Mouse (Mus musculus): ENCODE measurements around the gene Arv1. TPM values are rescaled to one million over a fixed set of nuclear protein-coding genes. Genes with fewer than 3 reads are reported as not detected.
A peak's percentile ranks its signal among the peaks of the same experiment; 100 is the strongest.

Arv1 gene
- total and polyA plus RNA-seq, 3 experiments, result 9.7 to 22.0 (median 11.9) TPM

GRCm38 (mm10) chr8:124751709-124752173 is 29.8 kb downstream of the Arv1 start, which contains the start of gene Fam89a (continued):
- TF ChIP-seq ZC3H11A (IDR thresholded peaks at IDR 0.05; ENCODE audit: low read depth, low read length) (no peak), NRF1 (IDR thresholded peaks at IDR 0.05; ENCODE audit: low read depth, low read length) (peak; percentile 72), TBP (conservative IDR thresholded peaks at IDR 0.05; ENCODE audit: low read depth, low read length) (no peak), MAX (IDR thresholded peaks at IDR 0.05; ENCODE audit: low read length) (no peak; the same call in 1 of the 2 replicates), IRF4 (IDR thresholded peaks at IDR 0.05; ENCODE audit: low read depth, low read length) (no peak; the same call in 1 of the 2 replicates), MAZ (IDR thresholded peaks at IDR 0.05; ENCODE audit: low read depth, low read length) (no peak), JUND (conservative IDR thresholded peaks at IDR 0.05; ENCODE audit: low read depth, low read length) (no peak), MAFK (IDR thresholded peaks at IDR 0.05; ENCODE audit: insufficient replicate concordance, low read length) (no peak), ELF1 (IDR thresholded peaks at IDR 0.05; ENCODE audit: low read depth, low read length) (peak; percentile 55; the same call in 1 of the 2 replicates), TCF12 (IDR thresholded peaks at IDR 0.05; ENCODE audit: low read depth, low read length) (0 out of 2 replicates have a peak, but pooled peaks have one; percentile 28), SIN3A (IDR thresholded peaks at IDR 0.05; ENCODE audit: low read length) (no peak; the same call in 1 of the 2 replicates), E2F4 (IDR thresholded peaks at IDR 0.05; ENCODE audit: insufficient replicate concordance, low read depth, low read length) (no peak), GABPA (IDR thresholded peaks at IDR 0.05; ENCODE audit: insufficient replicate concordance, low read depth, low read length) (no peak), ZMIZ1 (IDR thresholded peaks at IDR 0.05; ENCODE audit: low read depth, low read length) (no peak; the same call in 1 of the 2 replicates), USF2 (conservative IDR thresholded peaks at IDR 0.05; ENCODE audit: low read depth, low read length) (no peak), RAD21 (IDR thresholded peaks at IDR 0.05; ENCODE audit: low read depth, low read length) (no peak), SMC3 (IDR thresholded peaks at IDR 0.05; ENCODE audit: low read depth, low read length) (no peak), ETS1 (conservative IDR thresholded peaks at IDR 0.05; ENCODE audit: low read depth, low read length) (no peak), POLR2A (IDR thresholded peaks at IDR 0.05; ENCODE audit: low read depth, low read length) (peak; percentile 63; the same call in 1 of the 2 replicates)

GRCm38 (mm10) chr8:124752325-124752862 is 30.5 kb downstream of the Arv1 start:
- Histone ChIP-seq H3K36me3 (replicated peaks in 1 of 2; ENCODE audit: control insufficient read depth in 1 of 2, insufficient read depth in 1 of 2, low read length in 1 of 2) (peaks cover 0 to 2% of the 10 kb centered on the region in 2 experiments), H3K79me2 (replicated peaks; ENCODE audit: control insufficient read depth, extremely low read depth, insufficient read depth, poor library complexity, severe bottlenecking) (no peaks in the 10 kb centered on the region), H3K4me1 (ENCODE audit: control insufficient read depth in 1 of 2, insufficient read depth in 2 of 2) (peaks cover 18 to 66% of the 10 kb centered on the region in 2 experiments), H3K4me3 (replicated peaks in 1 of 3; ENCODE audit: low read depth in 2 of 3, low read length in 2 of 3, poor library complexity in 1 of 3) (peak overlapping the region in 1 of 3 experiments; percentile 13), H3K27me3 (replicated peaks) (peaks cover 9% of the 10 kb centered on the region), H3K27ac (ENCODE audit: insufficient read depth, low read depth) (no peak overlapping the region), H3K4me2 (ENCODE audit: insufficient read depth, low read depth, poor library complexity, severe bottlenecking) (peak overlapping the region; percentile 58), H3K9ac (ENCODE audit: insufficient read depth, low read depth) (no peak overlapping the region), H3K9me3 (replicated peaks; ENCODE audit: low read length) (peaks cover 4% of the 10 kb centered on the region)
- dilution Hi-C loops (cut with MboI; ENCODE audit: extremely low pct_ligation_motif_present, extremely low pct_unique_long_range_greater_than_20kb, low sequenced_read_pairs), result no loop called here
- in situ Hi-C loops (cut with MboI; ENCODE audit: low pct_ligation_motif_present, low pct_unique_long_range_greater_than_20kb, low sequenced_read_pairs), result no loop called here
- DNase-seq (ENCODE audit: extremely low read depth), result peak; percentile 47
- TF ChIP-seq JUN (IDR thresholded peaks at IDR 0.05; ENCODE audit: insufficient read depth, low read depth, low read length) (peak; percentile 73), ZC3H11A (IDR thresholded peaks at IDR 0.05; ENCODE audit: low read depth, low read length) (no peak), HCFC1 (IDR thresholded peaks at IDR 0.05; ENCODE audit: low read depth, low read length) (no peak; the same call in 1 of the 2 replicates), EP300 (IDR thresholded peaks at IDR 0.05; ENCODE audit: low read length) (peak; percentile 77), CTCF (conservative IDR thresholded peaks at IDR 0.05 in 1 of 2, IDR thresholded peaks at IDR 0.05 in 1 of 2; ENCODE audit: low read depth in 2 of 2, low read length in 2 of 2) (peak in 1 of 2 experiments; percentile 35; a peak in 2 of 4 replicates), ZNF384 (IDR thresholded peaks at IDR 0.05; ENCODE audit: low read depth, low read length) (peak; percentile 43), ETS1 (conservative IDR thresholded peaks at IDR 0.05; ENCODE audit: low read depth, low read length) (peak; percentile 74), UBTF (IDR thresholded peaks at IDR 0.05; ENCODE audit: low read depth, low read length) (no peak), BHLHE40 (IDR thresholded peaks at IDR 0.05; ENCODE audit: low read depth, low read length) (peak; percentile 94), KAT2A (IDR thresholded peaks at IDR 0.05; ENCODE audit: insufficient replicate concordance, low read length) (no peak), JUND (conservative IDR thresholded peaks at IDR 0.05; ENCODE audit: low read depth, low read length) (peak; percentile 69), RCOR1 (conservative IDR thresholded peaks at IDR 0.05; ENCODE audit: low read depth, low read length) (0 out of 2 replicates have a peak, but pooled peaks have one; percentile 42), SIN3A (IDR thresholded peaks at IDR 0.05; ENCODE audit: low read length) (no peak; the same call in 1 of the 2 replicates), RAD21 (IDR thresholded peaks at IDR 0.05; ENCODE audit: low read depth, low read length) (no peak), TCF12 (IDR thresholded peaks at IDR 0.05; ENCODE audit: low read depth, low read length) (0 out of 2 replicates have a peak, but pooled peaks have one; percentile 45), IRF4 (IDR thresholded peaks at IDR 0.05; ENCODE audit: low read depth, low read length) (peak; percentile 63), GABPA (IDR thresholded peaks at IDR 0.05; ENCODE audit: insufficient replicate concordance, low read depth, low read length) (no peak), MAFK (IDR thresholded peaks at IDR 0.05; ENCODE audit: insufficient replicate concordance, low read length) (no peak), NRF1 (IDR thresholded peaks at IDR 0.05; ENCODE audit: low read depth, low read length) (0 out of 2 replicates have a peak, but pooled peaks have one; percentile 3), MXI1 (IDR thresholded peaks at IDR 0.05; ENCODE audit: low read depth, low read length) (0 out of 2 replicates have a peak, but pooled peaks have one; percentile 38), E2F4 (IDR thresholded peaks at IDR 0.05; ENCODE audit: insufficient replicate concordance, low read depth, low read length) (no peak), TBP (conservative IDR thresholded peaks at IDR 0.05; ENCODE audit: low read depth, low read length) (no peak), MYC (IDR thresholded peaks at IDR 0.05; ENCODE audit: low read depth, low read length) (peak; percentile 79), CHD2 (IDR thresholded peaks at IDR 0.05; ENCODE audit: low read length) (0 out of 2 replicates have a peak, but pooled peaks have one; percentile 43), MAX (IDR thresholded peaks at IDR 0.05; ENCODE audit: low read length) (peak; percentile 61; the same call in 1 of the 2 replicates), MEF2A (IDR thresholded peaks at IDR 0.05; ENCODE audit: borderline replicate concordance, low read depth, low read length) (peak; percentile 74; the same call in 1 of the 2 replicates)

Data from CH12.LX (cell line).